Mouse (Mus musculus): ENCODE measurements at regions not wholly inside any gene's neighbourhood (a gene's known extent, or its start where the extent isn't known, plus 50 kb on each side); places are given as distances from the start of the nearest gene placed in this dataset.

DNA sequence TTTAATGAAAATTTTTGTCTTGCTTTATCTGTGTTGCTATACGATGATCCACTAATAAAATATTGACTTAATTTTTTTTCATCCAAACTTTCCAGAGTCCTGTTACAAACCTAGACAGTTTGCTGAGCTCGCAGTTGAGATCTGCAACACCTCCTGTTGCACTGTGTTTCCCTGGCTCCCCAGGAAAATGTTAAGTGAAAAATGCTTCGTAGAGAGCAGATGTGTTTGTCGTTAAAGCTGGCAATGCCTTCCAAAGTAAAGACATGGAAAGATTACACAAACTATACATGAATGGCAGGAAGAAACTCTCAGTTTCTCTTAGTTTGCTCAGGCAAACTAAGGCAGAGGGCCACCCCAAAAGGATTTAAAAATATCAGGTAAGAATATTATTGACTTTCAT, 389.9 kb downstream of the Klf5 start:
- TF ChIP-seq CTCF (IDR thresholded peaks at IDR 0.05; ENCODE audit: low read depth): no peak
- TF ChIP-seq EP300 (optimal IDR thresholded peaks at IDR 0.05): no peak
